Mouse (Mus musculus) neural tube, embryonic 15.5 days (tissue): ENCODE results near the gene Psmb8. TPM values are rescaled to one million over a fixed set of nuclear protein-coding genes. Genes with fewer than 3 reads are reported as not detected.
"Not testable (repeated sequence)": the region's sequence is repeated elsewhere in the genome, so short reads cannot be mapped to it uniquely, and the experiment has no call there.

Experiments
- ATAC-seq: fragments of 200-750 bp; cut with Nextera tagmentation; 2 replicates; pipeline ENCODE4 v1.8.0; 2017; ENCODE audit warnings: mild to moderate bottlenecking, moderate TSS enrichment, moderate library complexity; ENCODE audit not compliant: low FRiP score
- H3K27ac ChIP-seq: fragments of 300-500 bp; sonication (generic); replicated peaks from 2 replicates; pipeline ENCODE4 v1.5.1; 2015; ENCODE audit warnings: mild to moderate bottlenecking, inconsistent platforms
- H3K27me3 ChIP-seq: fragments of 300-500 bp; sonication (generic); replicated peaks from 2 replicates; pipeline ENCODE4 v1.6.1; 2015; ENCODE audit warnings: inconsistent platforms
- H3K36me3 ChIP-seq: fragments of 300-500 bp; sonication (generic); 2 replicates; pipeline ENCODE4 v1.6.1; 2015; ENCODE audit warnings: inconsistent platforms
- H3K4me1 ChIP-seq: fragments of 300-500 bp; sonication (generic); 2 replicates; pipeline ENCODE4 v1.6.1; 2015; ENCODE audit warnings: inconsistent platforms
- H3K4me2 ChIP-seq: fragments of 300-500 bp; sonication (generic); 2 replicates; pipeline ENCODE4 v1.6.1; 2015; ENCODE audit warnings: inconsistent platforms, mild to moderate bottlenecking, moderate library complexity
- H3K4me3 ChIP-seq: fragments of 300-500 bp; sonication (generic); replicated peaks from 2 replicates; pipeline ENCODE4 v1.5.1; 2015; ENCODE audit warnings: mild to moderate bottlenecking, inconsistent platforms
- H3K9ac ChIP-seq: fragments of 300-500 bp; sonication (generic); replicated peaks from 2 replicates; pipeline ENCODE4 v1.6.1; 2015; ENCODE audit warnings: mild to moderate bottlenecking, inconsistent platforms
- H3K9me3 ChIP-seq: fragments of 300-500 bp; sonication (generic); replicated peaks from 2 replicates; pipeline ENCODE4 v1.6.1; 2016; ENCODE audit warnings: inconsistent platforms
- WGBS: fragments of 180-500 bp; shearing (Covaris S2); methylation state at CpG from one replicate; pipeline ENCODE4 v1.1.7; 2015; ENCODE audit warnings: mixed read lengths; 5-methylcytosine and 5-hydroxymethylcytosine counted together
- polyA plus RNA-seq: library from polyadenylated mRNA; unstranded; fragments of >200 nt; fragmentation: Nextera tagmentation; extraction: Ambion mirVana; gene quantifications from 2 replicates; pipeline ENCODE4 v1.2.1, GENCODE M21; 2015

The Psmb8 gene
- polyA plus RNA-seq, 1 experiment from 2014 or later: 3.8 TPM

GRCm38 (mm10) chr17:34217216-34217928, 19.9 kb downstream of the Psmb8 start:
- H3K27ac ChIP-seq: no peak overlapping the region
- H3K27me3 ChIP-seq: peaks cover 24% of the 10 kb centered on the region
- no peak for ATAC-seq
- no peak overlapping the region for H3K9ac ChIP-seq
- H3K36me3 ChIP-seq: no peaks in the 10 kb centered on the region
- WGBS: 89% methylated on average over 8 of the region's 8 CpGs
- H3K4me2 ChIP-seq: no peak overlapping the region
- H3K4me1 ChIP-seq: no peaks in the 10 kb centered on the region; the same call in 1 of the 2 replicates
- H3K9me3 ChIP-seq: no peaks in the 10 kb centered on the region
- H3K4me3 ChIP-seq: no peak overlapping the region

GRCm38 (mm10) chr17:34217986-34218385, 20.5 kb downstream of the Psmb8 start:
- Histone ChIP-seq H3K4me1 (no peaks in the 10 kb centered on the region; the same call in 1 of the 2 replicates), H3K27me3 (peaks cover 18% of the 10 kb centered on the region), H3K4me2 (no peak overlapping the region), H3K4me3 (no peak overlapping the region), H3K9ac (no peak overlapping the region), H3K36me3 (no peaks in the 10 kb centered on the region), H3K9me3 (no peaks in the 10 kb centered on the region), H3K27ac (no peak overlapping the region)
- 92% methylated on average over 5 of the region's 5 CpGs for WGBS
- ATAC-seq: no peak

- Histone ChIP-seq H3K27me3 (peaks cover 14% of the 10 kb centered on the region), H3K4me1 (no peaks in the 10 kb centered on the region; the same call in 1 of the 2 replicates), H3K36me3 (no peaks in the 10 kb centered on the region), H3K4me3 (no peak overlapping the region), H3K27ac (no peak overlapping the region), H3K4me2 (no peak overlapping the region), H3K9me3 (no peaks in the 10 kb centered on the region), H3K9ac (no peak overlapping the region)
- WGBS: 78% methylated on average over 11 of the region's 11 CpGs
- ATAC-seq: no peak
Measured at GRCm38 (mm10) chr17:34218675-34219074, 21.2 kb downstream of the Psmb8 start.

- peaks cover 10% of the 10 kb centered on the region for H3K27me3 ChIP-seq
- H3K4me3 ChIP-seq, H3K9me3 ChIP-seq, ATAC-seq, H3K36me3 ChIP-seq, H3K9ac ChIP-seq, H3K27ac ChIP-seq, H3K4me2 ChIP-seq, H3K4me1 ChIP-seq: not testable (repeated sequence)
- 90% methylated on average over 7 of the region's 11 CpGs for WGBS
Measured at GRCm38 (mm10) chr17:34219096-34219495, 21.6 kb downstream of the Psmb8 start.

GRCm38 (mm10) chr17:34219801-34220200, 22.3 kb downstream of the Psmb8 start:
- H3K36me3 ChIP-seq, H3K27me3 ChIP-seq, ATAC-seq, H3K9me3 ChIP-seq, H3K9ac ChIP-seq, H3K4me3 ChIP-seq, H3K4me2 ChIP-seq, H3K4me1 ChIP-seq, H3K27ac ChIP-seq: not testable (repeated sequence)
- 96% methylated on average over 3 of the region's 7 CpGs for WGBS

- not testable (repeated sequence) for H3K9me3 ChIP-seq, H3K36me3 ChIP-seq, ATAC-seq, H3K4me2 ChIP-seq, H3K9ac ChIP-seq, H3K4me1 ChIP-seq, H3K4me3 ChIP-seq, H3K27me3 ChIP-seq, H3K27ac ChIP-seq
- WGBS: 98% methylated on average over 6 of the region's 16 CpGs
Measured at GRCm38 (mm10) chr17:34220401-34220800, 22.9 kb downstream of the Psmb8 start.

GRCm38 (mm10) chr17:34224816-34225215, 27.3 kb downstream of the Psmb8 start:
- WGBS: 94% methylated on average over 3 of the region's 3 CpGs
- no peak for ATAC-seq
- no peaks in the 10 kb centered on the region for H3K4me1 ChIP-seq
- no peaks in the 10 kb centered on the region for H3K9me3 ChIP-seq
- no peak overlapping the region for H3K4me2 ChIP-seq
- H3K36me3 ChIP-seq: no peaks in the 10 kb centered on the region
- no peaks in the 10 kb centered on the region for H3K27me3 ChIP-seq
- H3K4me3 ChIP-seq: no peak overlapping the region
- no peak overlapping the region for H3K27ac ChIP-seq
- H3K9ac ChIP-seq: no peak overlapping the region

- H3K27me3 ChIP-seq: no peaks in the 10 kb centered on the region
- no peak overlapping the region for H3K9ac ChIP-seq
- no peak overlapping the region for H3K4me2 ChIP-seq
- H3K4me3 ChIP-seq: no peak overlapping the region
- H3K27ac ChIP-seq: no peak overlapping the region
- 95% methylated on average over 8 of the region's 8 CpGs for WGBS
- H3K36me3 ChIP-seq: no peaks in the 10 kb centered on the region
- H3K4me1 ChIP-seq: no peaks in the 10 kb centered on the region
- no peak for ATAC-seq
- no peaks in the 10 kb centered on the region for H3K9me3 ChIP-seq
Measured at GRCm38 (mm10) chr17:34225426-34225825, 27.9 kb downstream of the Psmb8 start.

- WGBS: 96% methylated on average over 14 of the region's 23 CpGs
- not testable (repeated sequence) for H3K4me3 ChIP-seq, H3K27me3 ChIP-seq, H3K27ac ChIP-seq, H3K36me3 ChIP-seq, H3K9me3 ChIP-seq, H3K4me1 ChIP-seq, H3K9ac ChIP-seq, ATAC-seq, H3K4me2 ChIP-seq
Measured at GRCm38 (mm10) chr17:34225911-34226310, 28.4 kb downstream of the Psmb8 start.

- H3K4me2 ChIP-seq, H3K4me3 ChIP-seq, H3K36me3 ChIP-seq, H3K9me3 ChIP-seq, ATAC-seq, H3K9ac ChIP-seq, H3K27ac ChIP-seq, H3K4me1 ChIP-seq, H3K27me3 ChIP-seq: not testable (repeated sequence)
- WGBS: 98% methylated on average over 9 of the region's 9 CpGs
Measured at GRCm38 (mm10) chr17:34230971-34231370, 33.5 kb downstream of the Psmb8 start.

GRCm38 (mm10) chr17:34232021-34232420, 34.5 kb downstream of the Psmb8 start:
- WGBS: 78% methylated on average over 6 of the region's 7 CpGs
- not testable (repeated sequence) for H3K4me2 ChIP-seq, H3K4me3 ChIP-seq, ATAC-seq, H3K27me3 ChIP-seq, H3K27ac ChIP-seq, H3K36me3 ChIP-seq, H3K4me1 ChIP-seq, H3K9me3 ChIP-seq, H3K9ac ChIP-seq

GRCm38 (mm10) chr17:34234926-34235325, 37.4 kb downstream of the Psmb8 start:
- no peaks in the 10 kb centered on the region for H3K9me3 ChIP-seq
- no peaks in the 10 kb centered on the region for H3K36me3 ChIP-seq
- H3K9ac ChIP-seq: no peak overlapping the region
- H3K4me3 ChIP-seq: no peak overlapping the region
- no peak; the same call in 1 of the 2 replicates for ATAC-seq
- no peak overlapping the region for H3K27ac ChIP-seq
- no peak overlapping the region for H3K4me2 ChIP-seq
- no peaks in the 10 kb centered on the region for H3K27me3 ChIP-seq
- H3K4me1 ChIP-seq: no peaks in the 10 kb centered on the region
- 57% methylated on average over 9 of the region's 9 CpGs for WGBS
